In the genomic region with DNA sequence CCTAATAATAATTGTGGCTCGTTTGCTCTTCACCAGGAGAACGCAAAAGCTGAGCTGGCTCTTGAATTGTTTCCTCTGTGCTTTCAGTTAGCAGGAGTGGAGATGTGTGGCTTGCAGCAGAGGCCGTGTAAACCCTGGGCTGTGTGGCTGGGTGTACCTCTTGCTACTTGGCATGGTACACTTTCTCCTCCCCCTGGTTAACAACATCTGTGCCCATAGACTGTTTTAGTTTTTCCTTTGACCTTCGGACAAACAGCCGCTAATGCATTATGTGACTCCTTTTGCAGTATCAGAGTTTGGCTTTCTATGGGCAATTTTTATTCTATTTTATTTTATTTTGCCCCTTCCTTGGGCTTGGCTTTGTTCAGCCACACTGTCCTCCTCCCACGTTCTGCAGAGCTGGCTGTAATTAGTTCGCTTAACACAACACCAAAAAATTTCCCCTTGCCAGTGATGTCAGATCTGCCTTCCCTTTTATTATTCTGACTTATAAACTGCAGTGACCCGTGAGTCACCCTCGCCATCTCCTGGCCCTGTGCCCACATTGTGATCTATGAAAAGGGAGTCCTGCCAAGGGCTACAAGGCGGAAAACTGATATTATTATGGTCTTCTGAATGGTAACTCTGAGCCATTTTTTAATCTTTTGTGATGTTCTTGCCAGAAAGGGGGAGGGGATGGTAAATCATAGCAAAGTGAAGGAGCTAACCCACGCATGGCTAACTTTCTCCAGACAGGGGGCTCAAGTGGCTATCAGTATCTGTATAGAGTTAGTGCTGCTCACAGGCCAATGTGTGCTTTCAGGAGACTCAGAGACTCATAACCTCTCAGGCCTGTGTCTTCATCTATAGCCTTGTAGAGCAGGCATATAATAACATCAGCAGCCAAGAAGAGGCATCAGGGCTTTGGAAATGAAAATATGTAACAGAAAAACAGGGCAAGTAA, we compare ENCODE assay signal across 9 mouse cellular contexts.
A peak's percentile ranks its signal among the peaks of the same experiment; 100 is the strongest.
DNase-seq lines count a peak whose midpoint lies in the region; ATAC-seq and TF ChIP-seq lines count a peak whose summit lies in the region.
"Had no signal": no experiment of that assay in that cellular context is flagged by ENCODE, and none has a peak within 500 bp of the region (broad histone marks: within the 10 kb centered on the region; RNA-seq: fewer than 3 reads in every experiment).

No protein-coding gene starts in this region.

- H3K27me3 ChIP-seq in MEL (ENCODE audit: control insufficient read depth in 1 of 2, insufficient read depth in 2 of 2, low read length in 2 of 2) = no peaks in the 10 kb centered on the region
- no peaks in the 10 kb centered on the region for H3K27me3 ChIP-seq in kidney, adult 2 months (replicated peaks; ENCODE audit: control insufficient read depth, insufficient read depth, low read length)
- H3K27me3 ChIP-seq in lung, embryonic 15.5 days = no peaks in the 10 kb centered on the region
- no peaks in the 10 kb centered on the region for H3K27me3 ChIP-seq in stomach, embryonic 14.5 days (ENCODE audit: control insufficient read depth, insufficient read depth, low read length)
- H3K27me3 ChIP-seq: midbrain, embryonic 12.5 days had no signal

- peak overlapping the region; percentile 57 for H3K9ac ChIP-seq in MEL (ENCODE audit: control insufficient read depth, low read depth, low read length, poor library complexity, severe bottlenecking)
- H3K9ac ChIP-seq in lung, embryonic 15.5 days = no peak overlapping the region
- no peak overlapping the region for H3K9ac ChIP-seq in stomach, embryonic 14.5 days (replicated peaks; ENCODE audit: low read depth, low read length)
- H3K9ac ChIP-seq: midbrain, embryonic 12.5 days had no signal

- no peak for TF ChIP-seq POLR2A in MEL (IDR thresholded peaks at IDR 0.05; ENCODE audit: control insufficient read depth in 1 of 2, insufficient read depth in 1 of 2, low read depth in 1 of 2, low read length in 2 of 2, poor library complexity in 1 of 2)
- TF ChIP-seq POLR2A in bone marrow macrophage, adult 2 months (IDR thresholded peaks at IDR 0.05; ENCODE audit: borderline replicate concordance, low read depth, low read length) = no peak
- TF ChIP-seq POLR2A in kidney, adult 2 months (IDR thresholded peaks at IDR 0.05; ENCODE audit: low read depth, low read length) = no peak

- peaks cover 0 to 76% of the 10 kb centered on the region in 2 experiments; a peak in 2 of 4 replicates for H3K36me3 ChIP-seq in MEL (ENCODE audit: control insufficient read depth in 1 of 2, insufficient read depth in 2 of 2, low read length in 2 of 2)
- H3K36me3 ChIP-seq in kidney, adult 2 months (ENCODE audit: control insufficient read depth, insufficient read depth, low read length) = no peaks in the 10 kb centered on the region
- no peaks in the 10 kb centered on the region for H3K36me3 ChIP-seq in lung, embryonic 15.5 days
- no peaks in the 10 kb centered on the region; the same call in 1 of the 2 replicates for H3K36me3 ChIP-seq in stomach, embryonic 14.5 days (ENCODE audit: control insufficient read depth, insufficient read depth, low read length)
- H3K36me3 ChIP-seq: midbrain, embryonic 12.5 days had no signal

- H3K9me3 ChIP-seq in MEL (replicated peaks; ENCODE audit: insufficient read depth, low read length) = no peaks in the 10 kb centered on the region
- H3K9me3 ChIP-seq in lung, embryonic 15.5 days = no peaks in the 10 kb centered on the region
- H3K9me3 ChIP-seq in stomach, embryonic 14.5 days (ENCODE audit: control insufficient read depth, low read depth, low read length) = no peaks in the 10 kb centered on the region
- H3K9me3 ChIP-seq: midbrain, embryonic 12.5 days had no signal

- 18% methylated on average over 11 of the region's 11 CpGs for WGBS in kidney, adult 2 months
- WGBS in lung, embryonic 15.5 days = 23% methylated on average over 11 of the region's 11 CpGs
- 30% methylated on average over 11 of the region's 11 CpGs for WGBS in stomach, embryonic 14.5 days

- TF ChIP-seq CTCF in MEL (IDR thresholded peaks at IDR 0.05 in 2 of 3, conservative IDR thresholded peaks at IDR 0.05 in 1 of 3; ENCODE audit: control insufficient read depth in 1 of 3, insufficient read depth in 1 of 3, low read depth in 2 of 3, low read length in 3 of 3, poor library complexity in 1 of 3, severe bottlenecking in 1 of 3) = no peak
- no peak for TF ChIP-seq CTCF in bone marrow macrophage, adult 2 months (IDR thresholded peaks at IDR 0.05; ENCODE audit: low read depth, low read length)
- no peak for TF ChIP-seq CTCF in kidney, adult 2 months (conservative IDR thresholded peaks at IDR 0.05; ENCODE audit: insufficient read depth, insufficient read length, low read depth, low read length)

- H3K79me2 ChIP-seq in MEL (ENCODE audit: control insufficient read depth, insufficient read depth, low read length, poor library complexity) = no peaks in the 10 kb centered on the region; the same call in 1 of the 2 replicates

- H3K4me3 ChIP-seq in MEL (ENCODE audit: control insufficient read depth in 1 of 2, insufficient read depth in 1 of 2, low read depth in 2 of 2, low read length in 2 of 2) = peak overlapping the region; percentile 24 to 53
- no peak overlapping the region for H3K4me3 ChIP-seq in bone marrow macrophage, adult 2 months (ENCODE audit: insufficient read depth, low read length)
- H3K4me3 ChIP-seq in kidney, adult 2 months (ENCODE audit: insufficient read depth, low read depth, low read length) = no peak overlapping the region
- H3K4me3 ChIP-seq in lung, embryonic 15.5 days = no peak overlapping the region
- no peak overlapping the region for H3K4me3 ChIP-seq in stomach, embryonic 14.5 days (ENCODE audit: low read depth, low read length)
- H3K4me3 ChIP-seq: midbrain, embryonic 12.5 days had no signal

- ATAC-seq in lung, embryonic 15.5 days (ENCODE audit: borderline replicate concordance, extremely low read depth, low FRiP score, low TSS enrichment) = peak; percentile 53; the same call in 1 of the 2 replicates
- ATAC-seq in stomach, embryonic 14.5 days (ENCODE audit: insufficient number of reproducible peaks, insufficient read depth, low FRiP score, low read depth) = peak; percentile 43

- TF ChIP-seq EP300 in MEL (IDR thresholded peaks at IDR 0.05; ENCODE audit: low read depth in 1 of 2, low read length in 2 of 2) = peak; percentile 82 to 89

- H3K4me1 ChIP-seq in MEL (ENCODE audit: control insufficient read depth in 1 of 2, insufficient read depth in 2 of 2, low read length in 2 of 2) = peaks cover 62 to 75% of the 10 kb centered on the region in 2 experiments
- peaks cover 32% of the 10 kb centered on the region for H3K4me1 ChIP-seq in bone marrow macrophage, adult 2 months (ENCODE audit: control insufficient read depth, insufficient read depth, low read length)
- H3K4me1 ChIP-seq in kidney, adult 2 months (ENCODE audit: control insufficient read depth, insufficient read depth, low read length) = peaks cover 6% of the 10 kb centered on the region; the same call in 1 of the 2 replicates
- H3K4me1 ChIP-seq in lung, embryonic 15.5 days = peaks cover 60% of the 10 kb centered on the region
- peaks cover 40% of the 10 kb centered on the region for H3K4me1 ChIP-seq in stomach, embryonic 14.5 days (ENCODE audit: control insufficient read depth, insufficient read depth, low read length)

- peak; percentile 89 for DNase-seq in MEL (ENCODE audit: low read depth, low spot score)
- DNase-seq in heart, adult 9 months (ENCODE audit: low spot score in 2 of 2) = peak; percentile 77 to 81
- DNase-seq in kidney, adult 2 months = peak; percentile 91
- no peak for DNase-seq in cerebellum, adult 8-10 months
- no peak for DNase-seq in left cerebral cortex, adult 11 months (ENCODE audit: low spot score)

- peak overlapping the region; percentile 23; the same call in 1 of the 2 replicates for H3K4me2 ChIP-seq in lung, embryonic 15.5 days
- H3K4me2 ChIP-seq in stomach, embryonic 14.5 days (replicated peaks; ENCODE audit: low read depth, low read length) = no peak overlapping the region
- H3K4me2 ChIP-seq: midbrain, embryonic 12.5 days had no signal

- H3K27ac ChIP-seq in MEL (ENCODE audit: control insufficient read depth, low read depth, low read length) = peak overlapping the region; percentile 92
- H3K27ac ChIP-seq in bone marrow macrophage, adult 2 months (ENCODE audit: insufficient read depth, low read depth, low read length) = peak overlapping the region; percentile 43
- H3K27ac ChIP-seq in kidney, adult 2 months (ENCODE audit: insufficient read depth, low read depth, low read length) = peak overlapping the region; percentile 15; the same call in 1 of the 2 replicates
- peak overlapping the region; percentile 77 for H3K27ac ChIP-seq in lung, embryonic 15.5 days
- H3K27ac ChIP-seq in stomach, embryonic 14.5 days (ENCODE audit: low read length) = peak overlapping the region; percentile 30; the same call in 1 of the 2 replicates
- H3K27ac ChIP-seq: midbrain, embryonic 12.5 days had no signal

- no peak for TF ChIP-seq RAD21 in MEL (IDR thresholded peaks at IDR 0.05; ENCODE audit: low read depth, low read length)

TF ChIP-seq in MEL, 35 proteins besides CTCF, POLR2A, EP300 and RAD21 (continues in another document):
- TF ChIP-seq ZC3H11A (IDR thresholded peaks at IDR 0.05; ENCODE audit: low read depth, low read length) = no peak
- TF ChIP-seq CHD2 (IDR thresholded peaks at IDR 0.05; ENCODE audit: low read length) = peak; percentile 67
- no peak for TF ChIP-seq NELFE (IDR thresholded peaks at IDR 0.05; ENCODE audit: low read depth, low read length)
- TF ChIP-seq NRF1 (IDR thresholded peaks at IDR 0.05; ENCODE audit: insufficient read depth, low read depth, low read length, poor library complexity, severe bottlenecking) = no peak
- no peak for TF ChIP-seq USF2 (IDR thresholded peaks at IDR 0.05; ENCODE audit: borderline replicate concordance in 1 of 2, insufficient read depth in 1 of 2, low read depth in 1 of 2, low read length in 2 of 2)
- no peak; the same call in 1 of the 2 replicates for TF ChIP-seq USF1 (IDR thresholded peaks at IDR 0.05; ENCODE audit: low read depth, low read length)
- TF ChIP-seq MAZ (IDR thresholded peaks at IDR 0.05; ENCODE audit: low read depth, low read length) = 0 out of 2 replicates have a peak, but pooled peaks have one; percentile 29
- peak; percentile 22; the same call in 1 of the 2 replicates for TF ChIP-seq CHD1 (IDR thresholded peaks at IDR 0.05; ENCODE audit: low read depth, low read length)
- TF ChIP-seq ETS1 (IDR thresholded peaks at IDR 0.05; ENCODE audit: low read depth, low read length) = peak; percentile 96
- no peak for TF ChIP-seq GABPA (IDR thresholded peaks at IDR 0.05; ENCODE audit: low read depth, low read length)
- peak; percentile 59 for TF ChIP-seq GATA1 (IDR thresholded peaks at IDR 0.05; ENCODE audit: low read depth, low read length)
- TF ChIP-seq BHLHE40 (IDR thresholded peaks at IDR 0.05; ENCODE audit: borderline replicate concordance, low read depth, low read length) = peak; percentile 75; the same call in 1 of the 2 replicates
- peak; percentile 58; the same call in 1 of the 2 replicates for TF ChIP-seq MAX (IDR thresholded peaks at IDR 0.05; ENCODE audit: low read length)
- TF ChIP-seq SMC3 (IDR thresholded peaks at IDR 0.05; ENCODE audit: low read depth, low read length) = 0 out of 2 replicates have a peak, but pooled peaks have one; percentile 13
- TF ChIP-seq TBP (IDR thresholded peaks at IDR 0.05; ENCODE audit: low read depth, low read length) = no peak
- no peak for TF ChIP-seq ZMIZ1 (IDR thresholded peaks at IDR 0.05; ENCODE audit: low read depth, low read length)

Comparison
In these comparisons a context has a peak if more than half of its experiments do, and no peak if none do; other contexts are left out.
1. DNase-seq: peak in MEL (single experiment), heart, adult 9 months (2 of 2) and kidney, adult 2 months (single experiment); none in cerebellum, adult 8-10 months (single experiment) and left cerebral cortex, adult 11 months (single experiment).
2. H3K27ac ChIP-seq: peak in every context shown above with its lines; median percentile 92 in MEL; 77 in lung, embryonic 15.5 days; 43 in bone marrow macrophage, adult 2 months; 30 in stomach, embryonic 14.5 days; 15 in kidney, adult 2 months.
3. H3K4me3 ChIP-seq: peak in MEL (2 of 2); none in bone marrow macrophage, adult 2 months (single experiment), kidney, adult 2 months (single experiment), lung, embryonic 15.5 days (single experiment) and stomach, embryonic 14.5 days (single experiment).